Mouse (Mus musculus) stomach, postnatal 0 days (tissue): ENCODE data around the gene Zfhx3.
A peak's percentile ranks its signal among the peaks of the same experiment; 100 is the strongest.

Experiments used
- CTCF ChIP-seq: IDR thresholded peaks from 2 replicates; pipeline ENCODE4 v1.5.1; 2016; ENCODE audit warnings: antibody characterized with exemption, low read depth, mild to moderate bottlenecking, moderate library complexity
- EP300 ChIP-seq: optimal IDR thresholded peaks from 2 replicates; pipeline ENCODE3; 2016; ENCODE audit warnings: antibody characterized with exemption

DNA sequence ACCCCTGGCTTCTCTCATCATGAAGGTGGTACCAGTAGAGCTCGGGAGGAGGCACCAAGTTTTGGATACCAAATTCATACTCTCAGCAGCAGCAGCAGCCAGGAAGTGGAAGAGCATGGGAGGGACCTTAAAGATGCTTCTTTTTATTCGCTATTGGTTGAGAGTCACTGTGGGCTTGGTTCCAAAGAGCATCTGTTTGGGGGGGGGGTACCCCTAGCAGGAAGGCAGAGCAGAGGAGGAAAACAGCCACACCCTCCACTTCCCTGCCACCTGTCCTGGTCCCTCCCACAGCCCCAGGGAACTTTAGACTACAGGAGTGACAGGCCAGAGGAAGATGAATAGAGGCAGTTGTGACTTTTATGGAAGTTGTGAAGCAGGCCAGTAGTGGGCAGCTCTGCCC, 904.9 kb downstream of the Zfhx3 start:
- TF ChIP-seq CTCF: peak; percentile 14; the same call in 1 of the 2 replicates
- no peak for TF ChIP-seq EP300
